Mouse (Mus musculus): ENCODE results near the gene Psmb5. TPM values are rescaled to one million over a fixed set of nuclear protein-coding genes. Genes with fewer than 3 reads are reported as not detected.

The Psmb5 gene
- polyA plus RNA-seq, 1 experiment from 2014 or later, result 335 TPM

DNA sequence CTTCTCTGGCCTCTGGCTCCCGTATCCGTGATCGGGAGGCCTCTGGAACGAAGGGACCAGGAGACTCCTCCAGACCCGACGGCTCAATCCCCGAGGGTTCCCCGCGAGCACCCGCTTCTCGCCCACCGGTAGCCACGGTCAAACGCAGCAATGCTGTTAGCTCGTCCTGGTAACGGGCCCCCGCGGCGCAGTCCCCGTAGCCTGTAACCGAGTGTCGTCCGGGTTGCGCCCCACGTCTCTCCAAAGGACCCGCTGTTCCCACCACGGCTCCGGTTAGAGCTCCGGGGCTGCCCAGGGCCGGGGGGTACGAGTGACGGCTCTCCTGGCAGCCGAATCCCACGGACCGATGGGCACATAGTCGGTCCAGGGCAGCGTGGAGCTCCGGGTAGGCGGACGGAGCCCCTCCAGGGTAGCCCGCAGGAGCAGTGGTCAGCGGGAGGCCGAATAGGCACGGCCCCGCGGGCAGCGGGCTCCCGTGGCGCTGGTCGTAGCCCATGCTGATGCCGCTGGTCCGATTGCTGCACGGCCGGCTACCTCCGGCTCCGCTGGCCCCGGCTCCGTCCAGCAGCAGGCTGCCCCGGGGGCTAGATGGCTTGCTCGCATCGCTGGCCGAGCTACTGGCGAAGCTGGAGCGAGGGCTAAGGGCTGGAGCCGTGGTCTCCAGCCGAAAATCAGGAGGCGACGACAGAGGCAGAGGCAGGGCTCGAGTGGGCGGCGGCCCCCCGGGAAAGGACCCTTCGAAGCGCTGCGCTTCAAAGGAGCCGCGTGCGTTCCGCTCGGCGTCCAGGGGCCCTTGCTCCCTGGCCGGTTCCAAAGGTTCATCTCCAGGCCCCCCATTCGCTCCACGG, 41.4 kb downstream of the Psmb5 start:
- Histone ChIP-seq H3K36me3 (ENCODE audit: control insufficient read depth, insufficient read depth, low read length) (peaks cover 21% of the 10 kb centered on the region), H3K9me3 (ENCODE audit: control insufficient read depth, low read length) (no peaks in the 10 kb centered on the region), H3K27me3 (replicated peaks; ENCODE audit: control insufficient read depth, insufficient read depth, low read length) (no peaks in the 10 kb centered on the region), H3K4me1 (ENCODE audit: control insufficient read depth, insufficient read depth, low read length) (peaks cover 23% of the 10 kb centered on the region), H3K4me2 (ENCODE audit: low read depth, low read length) (peak overlapping the region; percentile 89), H3K9ac (ENCODE audit: low read depth, low read length) (peak overlapping the region; percentile 84), H3K27ac (replicated peaks; ENCODE audit: low read depth, low read length) (peak overlapping the region; percentile 95), H3K4me3 (ENCODE audit: low read depth, low read length) (peak overlapping the region; percentile 72)
- ATAC-seq (ENCODE audit: low read depth) (no peak), DNase-seq (ENCODE audit: low spot score) (peak; percentile 31)
- WGBS, result under 1% methylated on average over 46 of the region's 84 CpGs

GRCm38 (mm10) chr14:54575631-54576030, 42.2 kb downstream of the Psmb5 start:
- Histone ChIP-seq H3K36me3 (ENCODE audit: control insufficient read depth, insufficient read depth, low read length) (peaks cover 29% of the 10 kb centered on the region), H3K9ac (ENCODE audit: low read depth, low read length) (peak overlapping the region; percentile 84), H3K27me3 (replicated peaks; ENCODE audit: control insufficient read depth, insufficient read depth, low read length) (no peaks in the 10 kb centered on the region), H3K4me3 (ENCODE audit: low read depth, low read length) (peak overlapping the region; percentile 72), H3K4me2 (ENCODE audit: low read depth, low read length) (peak overlapping the region; percentile 89), H3K9me3 (ENCODE audit: control insufficient read depth, low read length) (no peaks in the 10 kb centered on the region), H3K4me1 (ENCODE audit: control insufficient read depth, insufficient read depth, low read length) (peaks cover 23% of the 10 kb centered on the region), H3K27ac (replicated peaks; ENCODE audit: low read depth, low read length) (peak overlapping the region; percentile 95)
- 0% methylated on average over 27 of the region's 39 CpGs for WGBS
- ATAC-seq (ENCODE audit: low read depth), result peak; percentile 27
- DNase-seq (ENCODE audit: low spot score), result peak; percentile 94

- H3K4me2 ChIP-seq (ENCODE audit: low read depth, low read length), result peak overlapping the region; percentile 89
- H3K9ac ChIP-seq (ENCODE audit: low read depth, low read length), result peak overlapping the region; percentile 84
- ATAC-seq (ENCODE audit: low read depth) (no peak), DNase-seq (ENCODE audit: low spot score) (no peak)
- H3K9me3 ChIP-seq (ENCODE audit: control insufficient read depth, low read length), result no peaks in the 10 kb centered on the region
- 3% methylated on average over 8 of the region's 8 CpGs for WGBS
- no peaks in the 10 kb centered on the region for H3K27me3 ChIP-seq (replicated peaks; ENCODE audit: control insufficient read depth, insufficient read depth, low read length)
- H3K36me3 ChIP-seq (ENCODE audit: control insufficient read depth, insufficient read depth, low read length), result peaks cover 35% of the 10 kb centered on the region
- peaks cover 23% of the 10 kb centered on the region for H3K4me1 ChIP-seq (ENCODE audit: control insufficient read depth, insufficient read depth, low read length)
- H3K4me3 ChIP-seq (ENCODE audit: low read depth, low read length), result peak overlapping the region; percentile 72
- peak overlapping the region; percentile 75 for H3K27ac ChIP-seq (replicated peaks; ENCODE audit: low read depth, low read length)
Measured at GRCm38 (mm10) chr14:54575031-54575430, 42.8 kb downstream of the Psmb5 start.

DNA sequence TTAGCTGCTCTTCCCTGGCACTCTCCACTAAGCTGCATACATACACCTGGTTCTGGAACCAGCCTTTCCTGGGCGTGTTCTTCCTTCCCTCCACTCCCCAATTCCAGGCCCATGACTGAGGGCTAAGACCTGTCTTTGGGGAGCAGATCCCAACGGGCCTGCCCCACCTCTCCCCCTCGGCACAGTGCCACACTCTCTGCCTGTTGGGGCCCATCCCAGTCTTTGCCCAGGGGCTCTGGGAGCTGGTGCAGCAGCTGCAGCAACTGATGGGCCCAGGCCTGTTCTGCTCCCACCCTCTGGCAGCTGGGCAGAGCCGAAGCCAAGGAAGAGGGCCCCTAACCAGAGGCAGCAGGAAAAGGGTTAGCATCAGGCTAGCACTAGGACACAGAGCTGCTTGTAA, 43.6 kb downstream of the Psmb5 start:
- Histone ChIP-seq H3K36me3 (ENCODE audit: control insufficient read depth, insufficient read depth, low read length) (peaks cover 41% of the 10 kb centered on the region), H3K4me1 (ENCODE audit: control insufficient read depth, insufficient read depth, low read length) (peaks cover 23% of the 10 kb centered on the region), H3K9ac (ENCODE audit: low read depth, low read length) (peak overlapping the region; percentile 84), H3K4me3 (ENCODE audit: low read depth, low read length) (peak overlapping the region; percentile 72), H3K27me3 (replicated peaks; ENCODE audit: control insufficient read depth, insufficient read depth, low read length) (no peaks in the 10 kb centered on the region), H3K9me3 (ENCODE audit: control insufficient read depth, low read length) (no peaks in the 10 kb centered on the region), H3K27ac (replicated peaks; ENCODE audit: low read depth, low read length) (peak overlapping the region; percentile 75), H3K4me2 (ENCODE audit: low read depth, low read length) (peak overlapping the region; percentile 89)
- ATAC-seq (ENCODE audit: low read depth) (peak; percentile 50), DNase-seq (ENCODE audit: low spot score) (peak; percentile 86)
- 7% methylated on average over 4 of the region's 4 CpGs for WGBS

DNA sequence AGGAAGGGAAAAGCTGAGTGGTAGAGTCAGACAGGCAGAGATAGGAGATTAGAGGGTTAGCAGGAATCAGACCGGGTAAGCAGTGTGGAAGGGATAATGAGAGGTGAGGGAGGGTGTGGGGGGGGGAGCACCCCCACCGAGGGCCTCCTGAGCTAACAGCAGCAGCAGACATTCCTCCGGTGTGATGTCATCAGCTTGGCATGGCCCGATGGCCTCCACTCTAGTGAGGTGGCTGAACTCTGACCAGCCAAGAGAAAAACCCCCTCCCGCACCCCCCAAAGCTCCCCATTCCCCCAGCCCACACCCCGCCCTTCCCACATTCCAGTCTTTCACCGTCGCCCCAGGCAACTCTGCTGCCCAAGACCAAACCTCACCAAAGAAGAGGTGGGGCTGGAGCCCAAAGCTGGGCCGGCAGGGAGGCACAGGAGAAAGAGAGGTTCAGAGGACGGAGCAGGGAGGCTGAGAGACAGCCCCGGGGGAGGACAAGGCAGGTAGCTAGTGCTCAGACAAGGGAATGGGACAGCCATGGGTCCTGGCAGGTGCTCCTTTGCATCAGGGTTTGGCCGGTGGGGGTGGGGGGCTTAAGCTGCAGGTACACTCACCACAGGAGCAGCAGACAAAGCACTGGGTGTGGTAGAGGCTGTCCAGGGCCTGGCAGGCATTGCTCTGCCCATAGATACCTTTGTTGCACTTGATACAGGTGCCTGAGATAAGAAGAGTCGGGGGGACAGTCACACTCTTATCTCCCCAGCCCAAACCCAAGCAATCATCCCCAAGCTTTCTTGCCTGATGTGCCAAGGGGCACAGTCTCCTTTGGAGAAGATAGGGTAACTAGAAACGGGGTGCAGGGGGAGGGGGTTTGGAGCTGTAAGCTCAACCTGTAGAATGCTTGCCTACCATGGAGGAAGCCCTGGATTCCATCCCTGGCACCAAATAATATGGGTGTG, 44.8 kb downstream of the Psmb5 start:
- Histone ChIP-seq H3K36me3 (ENCODE audit: control insufficient read depth, insufficient read depth, low read length) (peaks cover 53% of the 10 kb centered on the region), H3K9me3 (ENCODE audit: control insufficient read depth, low read length) (no peaks in the 10 kb centered on the region), H3K4me3 (ENCODE audit: low read depth, low read length) (peak overlapping the region; percentile 72), H3K4me1 (ENCODE audit: control insufficient read depth, insufficient read depth, low read length) (peaks cover 23% of the 10 kb centered on the region), H3K9ac (ENCODE audit: low read depth, low read length) (peak overlapping the region; percentile 84), H3K27me3 (replicated peaks; ENCODE audit: control insufficient read depth, insufficient read depth, low read length) (no peaks in the 10 kb centered on the region), H3K27ac (replicated peaks; ENCODE audit: low read depth, low read length) (peak overlapping the region; percentile 63; the same call in 1 of the 2 replicates), H3K4me2 (ENCODE audit: low read depth, low read length) (peak overlapping the region; percentile 89)
- peak; percentile 31 for ATAC-seq (ENCODE audit: low read depth)
- DNase-seq (ENCODE audit: low spot score), result peak; percentile 89
- WGBS, result 11% methylated on average over 11 of the region's 14 CpGs

GRCm38 (mm10) chr14:54572122-54572521, 45.7 kb downstream of the Psmb5 start:
- no peaks in the 10 kb centered on the region for H3K9me3 ChIP-seq (ENCODE audit: control insufficient read depth, low read length)
- no peak for DNase-seq (ENCODE audit: low spot score)
- no peak for ATAC-seq (ENCODE audit: low read depth)
- 55% methylated on average over 4 of the region's 4 CpGs for WGBS
- H3K36me3 ChIP-seq (ENCODE audit: control insufficient read depth, insufficient read depth, low read length), result peaks cover 62% of the 10 kb centered on the region
- H3K27me3 ChIP-seq (replicated peaks; ENCODE audit: control insufficient read depth, insufficient read depth, low read length), result no peaks in the 10 kb centered on the region
- H3K4me2 ChIP-seq (ENCODE audit: low read depth, low read length), result peak overlapping the region; percentile 89; the same call in 1 of the 2 replicates
- peak overlapping the region; percentile 63; the same call in 1 of the 2 replicates for H3K27ac ChIP-seq (replicated peaks; ENCODE audit: low read depth, low read length)
- H3K4me3 ChIP-seq (ENCODE audit: low read depth, low read length), result peak overlapping the region; percentile 72; the same call in 1 of the 2 replicates
- peak overlapping the region; percentile 23; the same call in 1 of the 2 replicates for H3K9ac ChIP-seq (ENCODE audit: low read depth, low read length)
- H3K4me1 ChIP-seq (ENCODE audit: control insufficient read depth, insufficient read depth, low read length), result peaks cover 23% of the 10 kb centered on the region

GRCm38 (mm10) chr14:54569451-54570392, 48.1 kb downstream of the Psmb5 start:
- Histone ChIP-seq H3K27me3 (replicated peaks; ENCODE audit: control insufficient read depth, insufficient read depth, low read length) (no peaks in the 10 kb centered on the region), H3K9me3 (ENCODE audit: control insufficient read depth, low read length) (no peaks in the 10 kb centered on the region), H3K4me2 (ENCODE audit: low read depth, low read length) (no peak overlapping the region), H3K4me1 (ENCODE audit: control insufficient read depth, insufficient read depth, low read length) (peaks cover 19% of the 10 kb centered on the region), H3K27ac (replicated peaks; ENCODE audit: low read depth, low read length) (no peak overlapping the region), H3K36me3 (ENCODE audit: control insufficient read depth, insufficient read depth, low read length) (peaks cover 72% of the 10 kb centered on the region), H3K9ac (ENCODE audit: low read depth, low read length) (no peak overlapping the region), H3K4me3 (ENCODE audit: low read depth, low read length) (no peak overlapping the region)
- DNase-seq (ENCODE audit: low spot score) (no peak), ATAC-seq (ENCODE audit: low read depth) (no peak)
- WGBS, result 47% methylated on average over 17 of the region's 17 CpGs

Data from embryonic facial prominence, embryonic 14.5 days (tissue).